Mouse (Mus musculus): ENCODE results near the gene Fgfr2.

GRCm38 (mm10) chr7:132231476-132231875, 891.7 kb downstream of the Fgfr2 start:
- TF ChIP-seq CTCF (IDR thresholded peaks at IDR 0.05; ENCODE audit: control insufficient read depth, insufficient read depth, insufficient read length), result no peak
- TF ChIP-seq MAX (IDR thresholded peaks at IDR 0.05), result no peak
- no peak for TF ChIP-seq USF1 (IDR thresholded peaks at IDR 0.05; ENCODE audit: low read depth)
- TF ChIP-seq MYOD1 (IDR thresholded peaks at IDR 0.05; ENCODE audit: control insufficient read depth, insufficient read length, low read depth), result no peak
- no peak for TF ChIP-seq CEBPB (IDR thresholded peaks at IDR 0.05; ENCODE audit: low read depth)
- TF ChIP-seq MYOG (IDR thresholded peaks at IDR 0.05; ENCODE audit: control insufficient read depth, extremely low read depth, insufficient read length), result no peak
- TF ChIP-seq FOSL1 (IDR thresholded peaks at IDR 0.05; ENCODE audit: insufficient read depth, low read length, poor library complexity, severe bottlenecking), result no peak
